Mouse (Mus musculus): ENCODE measurements at regions not wholly inside any gene's neighbourhood (a gene's known extent, or its start where the extent isn't known, plus 50 kb on each side); places are given as distances from the start of the nearest gene placed in this dataset.

- no peak for DNase-seq
Observed at GRCm38 (mm10) chr10:39216142-39216904, 52.7 kb upstream of the Ccn6 start.

- DNase-seq: no peak
Observed at GRCm38 (mm10) chr10:39214563-39214962, 51.0 kb upstream of the Ccn6 start.
